Mouse (Mus musculus): ENCODE data around the gene Rbms2. TPM values are rescaled to one million over a fixed set of nuclear protein-coding genes. Genes with fewer than 3 reads are reported as not detected.

Rbms2 gene
- total RNA-seq, 2 experiments from 2014 or later, result 95.9 to 97.3 TPM

GRCm38 (mm10) chr10:128135374-128135773 lies 44.7 kb downstream of the Rbms2 start:
- no peak for DNase-seq

- DNase-seq, result no peak
Observed at GRCm38 (mm10) chr10:128133650-128134332, 46.3 kb downstream of the Rbms2 start.

- DNase-seq, result no peak
Observed at GRCm38 (mm10) chr10:128131812-128132211, 48.3 kb downstream of the Rbms2 start.

- no peak for DNase-seq
Observed at GRCm38 (mm10) chr10:128131297-128131696, 48.8 kb downstream of the Rbms2 start.

- no peak for DNase-seq
Observed at GRCm38 (mm10) chr10:128128143-128128542, 52.0 kb downstream of the Rbms2 start.

GRCm38 (mm10) chr10:128127497-128127896 lies 52.6 kb downstream of the Rbms2 start:
- no peak for DNase-seq

GRCm38 (mm10) chr10:128125951-128126350 lies 54.1 kb downstream of the Rbms2 start:
- no peak for DNase-seq

GRCm38 (mm10) chr10:128124831-128125230 lies 55.3 kb downstream of the Rbms2 start:
- no peak for DNase-seq

- no peak for DNase-seq
Observed at GRCm38 (mm10) chr10:128123833-128124232, 56.3 kb downstream of the Rbms2 start.

- no peak for DNase-seq
Observed at GRCm38 (mm10) chr10:128111227-128111626, 68.9 kb downstream of the Rbms2 start.

- DNase-seq, result no peak
Observed at GRCm38 (mm10) chr10:128110103-128110761, 69.9 kb downstream of the Rbms2 start.

GRCm38 (mm10) chr10:128097587-128097971 lies 82.5 kb downstream of the Rbms2 start:
- DNase-seq, result peak; percentile 66

GRCm38 (mm10) chr10:128096693-128097586 lies 83.2 kb downstream of the Rbms2 start:
- peak; percentile 89 for DNase-seq

- no peak for DNase-seq
Observed at GRCm38 (mm10) chr10:128096313-128096692, 83.8 kb downstream of the Rbms2 start.

- DNase-seq, result no peak
Observed at GRCm38 (mm10) chr10:128095003-128095636, 85.0 kb downstream of the Rbms2 start.

- DNase-seq, result peak; percentile 87
Observed at GRCm38 (mm10) chr10:128094340-128094968, 85.6 kb downstream of the Rbms2 start.

GRCm38 (mm10) chr10:128093496-128094294 lies 86.4 kb downstream of the Rbms2 start:
- DNase-seq, result peak; percentile 41

GRCm38 (mm10) chr10:128092506-128093495 lies 87.3 kb downstream of the Rbms2 start:
- DNase-seq, result peak; percentile 89

GRCm38 (mm10) chr10:128091564-128092505 lies 88.3 kb downstream of the Rbms2 start, which contains the start of gene Baz2a:
Gene Baz2a, plus strand, starts transcription at chr10:128091577.
- DNase-seq, result peak; percentile 63
